Mouse (Mus musculus): Measurements from ENCODE around the gene Slc25a43.

Gene Slc25a43

GRCm38 (mm10) chrX:36823932-36824711 lies 80.7 kb downstream of the Slc25a43 start:
- DNase-seq (ENCODE audit: low spot score in 2 of 2) = no peak

GRCm38 (mm10) chrX:36825032-36825431 lies 81.6 kb downstream of the Slc25a43 start:
- DNase-seq (ENCODE audit: low spot score in 2 of 2) = no peak
